Mouse (Mus musculus) G1E (cell line): ENCODE data around the gene Fbxl2. TPM values are rescaled to one million over a fixed set of nuclear protein-coding genes. Genes with fewer than 3 reads are reported as not detected.

Experiments
- ATAC-seq: 2 replicates; pipeline ENCODE4 v1.8.0; 2016; ENCODE audit warnings: mild to moderate bottlenecking; ENCODE audit not compliant: insufficient number of reproducible peaks, poor library complexity, low FRiP score, severe bottlenecking; ENCODE audit errors: extremely low read depth
- DNase-seq: peaks from one replicate; pipeline ENCODE4 v3.0.0; 2012; ENCODE audit warnings: low spot score
- H3K27me3 ChIP-seq: 2 replicates; pipeline ENCODE4 v1.6.1; 2012; ENCODE audit warnings: mild to moderate bottlenecking, low read length, inconsistent platforms; ENCODE audit not compliant: insufficient read depth
- H3K36me3 ChIP-seq: replicated peaks from 2 replicates; pipeline ENCODE3; 2012; ENCODE audit warnings: mild to moderate bottlenecking, inconsistent platforms
- H3K4me1 ChIP-seq: 2 replicates; pipeline ENCODE4 v1.6.1; 2012; ENCODE audit warnings: low read depth, low read length, inconsistent platforms, mixed read lengths; ENCODE audit not compliant: insufficient read depth
- H3K4me3 ChIP-seq: 2 replicates; pipeline ENCODE4 v1.5.1; 2012; ENCODE audit warnings: low read depth, mild to moderate bottlenecking, inconsistent platforms, low read length, moderate library complexity, mixed read lengths
- H3K9me3 ChIP-seq: replicated peaks from 2 replicates; pipeline ENCODE4 v1.6.1; 2012; ENCODE audit warnings: inconsistent platforms
- CTCF ChIP-seq: IDR thresholded peaks from 2 replicates; pipeline ENCODE4 v1.5.1; 2012; ENCODE audit warnings: low read depth, low read length, inconsistent platforms, mixed read lengths
- GATA1 ChIP-seq: IDR thresholded peaks from 2 replicates; pipeline ENCODE4 v1.6.1; 2012; ENCODE audit warnings: borderline replicate concordance, low read length, inconsistent platforms, mixed read lengths
- GATA2 ChIP-seq: IDR thresholded peaks from 2 replicates; pipeline ENCODE4 v1.6.1; 2012; ENCODE audit warnings: low read depth, low read length, inconsistent platforms, borderline replicate concordance
- POLR2AphosphoS5 ChIP-seq: IDR thresholded peaks from 2 replicates; pipeline ENCODE4 v1.6.1; 2012; ENCODE audit warnings: low read depth, low read length, inconsistent platforms; ENCODE audit not compliant: insufficient replicate concordance
- TAL1 ChIP-seq: conservative IDR thresholded peaks from 2 replicates; pipeline ENCODE4 v1.6.1; 2012; ENCODE audit warnings: low read depth, low read length, inconsistent platforms, mixed read lengths
- polyA plus RNA-seq: library from polyadenylated mRNA; stranded (reverse); fragments of >175 nt; gene quantifications from 2 replicates; pipeline ENCODE4 v1.2.3, GENCODE M21; 2012
- total RNA-seq, 2 experiments: library from RNA; stranded (forward) in 1 of 2; stranded (reverse) in 1 of 2; fragments of 200-1000 nt in 1 of 2; fragments of >200 nt in 1 of 2; fragmentation: Nextera tagmentation in 1 of 2; gene quantifications; 2 replicates each; pipeline ENCODE4 v1.2.3; 2014 to 2017

Fbxl2 gene
- total and polyA plus RNA-seq, 3 experiments: 0.12 to 0.38 (median 0.16) TPM

DNA sequence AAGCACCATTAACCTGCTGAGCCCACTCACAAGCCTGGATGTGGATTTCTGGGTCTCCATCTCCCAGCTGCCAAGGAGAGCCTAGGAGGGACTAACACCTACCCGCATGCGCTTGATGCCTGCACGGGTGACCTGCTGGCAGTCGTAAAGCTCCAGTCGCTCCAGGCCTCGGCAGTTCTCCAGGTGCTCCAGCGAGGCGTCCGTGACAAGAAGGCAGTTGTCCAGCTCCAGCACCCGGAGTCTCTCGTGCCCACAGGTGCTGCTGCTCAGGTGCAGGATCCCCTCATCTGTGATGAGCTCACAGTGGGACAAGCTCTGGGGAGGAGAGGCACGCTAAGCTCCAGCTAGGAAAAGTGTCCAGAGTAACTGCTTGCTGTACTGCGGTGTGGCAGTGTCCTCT lies 66.6 kb downstream of the Fbxl2 start:
- Histone ChIP-seq H3K4me1 (peaks cover 42% of the 10 kb centered on the region), H3K36me3 (peaks cover 78% of the 10 kb centered on the region), H3K9me3 (no peaks in the 10 kb centered on the region), H3K4me3 (no peak overlapping the region), H3K27me3 (no peaks in the 10 kb centered on the region)
- no peak for DNase-seq
- no peak for ATAC-seq
- TF ChIP-seq CTCF: no peak
- TF ChIP-seq TAL1: no peak
- TF ChIP-seq GATA2: no peak
- no peak for TF ChIP-seq GATA1
- no peak for TF ChIP-seq POLR2AphosphoS5

GRCm38 (mm10) chr9:113978656-113979055 lies 67.3 kb downstream of the Fbxl2 start:
- TF ChIP-seq TAL1 (no peak), CTCF (no peak), POLR2AphosphoS5 (no peak), GATA1 (no peak), GATA2 (no peak)
- Histone ChIP-seq H3K9me3 (no peaks in the 10 kb centered on the region), H3K27me3 (no peaks in the 10 kb centered on the region), H3K36me3 (peaks cover 85% of the 10 kb centered on the region), H3K4me1 (peaks cover 37% of the 10 kb centered on the region), H3K4me3 (no peak overlapping the region)
- DNase-seq (no peak), ATAC-seq (peak; percentile 37; the same call in 1 of the 2 replicates)

GRCm38 (mm10) chr9:113977225-113977840 lies 68.7 kb downstream of the Fbxl2 start:
- H3K36me3 ChIP-seq: peaks cover 91% of the 10 kb centered on the region
- H3K27me3 ChIP-seq: no peaks in the 10 kb centered on the region
- peaks cover 27% of the 10 kb centered on the region for H3K4me1 ChIP-seq
- H3K9me3 ChIP-seq: no peaks in the 10 kb centered on the region
- ATAC-seq: no peak
- TF ChIP-seq GATA1 (no peak), POLR2AphosphoS5 (no peak), TAL1 (no peak), GATA2 (no peak), CTCF (no peak)
- no peak for DNase-seq
- H3K4me3 ChIP-seq: no peak overlapping the region

DNA sequence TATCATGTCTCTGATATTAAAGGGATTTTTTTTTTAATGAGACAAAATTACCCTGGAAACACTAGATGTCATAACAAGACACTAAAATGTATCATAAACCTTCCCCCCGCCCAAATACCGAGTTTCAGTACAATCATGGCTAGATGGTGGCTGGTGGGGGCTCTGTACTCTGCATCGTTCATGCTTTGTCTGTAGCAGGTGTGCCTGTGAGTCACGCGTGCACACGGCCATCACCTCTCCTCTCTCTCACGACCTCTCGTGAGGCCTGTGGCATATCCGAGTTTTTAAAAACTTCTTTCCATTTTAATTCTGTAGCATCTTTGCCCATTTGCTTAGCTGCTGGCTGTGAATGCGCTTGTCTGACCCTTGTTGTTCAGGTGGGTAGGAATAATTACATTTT lies 69.7 kb downstream of the Fbxl2 start:
- peaks cover 29% of the 10 kb centered on the region for H3K4me1 ChIP-seq
- no peak for TF ChIP-seq TAL1
- no peak for TF ChIP-seq GATA1
- TF ChIP-seq POLR2AphosphoS5: no peak
- ATAC-seq (no peak), DNase-seq (no peak)
- no peaks in the 10 kb centered on the region for H3K27me3 ChIP-seq
- peaks cover 89% of the 10 kb centered on the region for H3K36me3 ChIP-seq
- no peaks in the 10 kb centered on the region for H3K9me3 ChIP-seq
- H3K4me3 ChIP-seq: no peak overlapping the region

GRCm38 (mm10) chr9:113975442-113975841 lies 70.5 kb downstream of the Fbxl2 start:
- peaks cover 93% of the 10 kb centered on the region for H3K36me3 ChIP-seq
- no peak for DNase-seq
- no peaks in the 10 kb centered on the region for H3K9me3 ChIP-seq
- H3K4me3 ChIP-seq: no peak overlapping the region
- no peak for ATAC-seq
- TF ChIP-seq GATA2 (no peak), GATA1 (no peak), CTCF (no peak), POLR2AphosphoS5 (no peak)
- H3K4me1 ChIP-seq: peaks cover 35% of the 10 kb centered on the region
- H3K27me3 ChIP-seq: no peaks in the 10 kb centered on the region

- TF ChIP-seq TAL1: no peak
- no peak for TF ChIP-seq GATA1
- TF ChIP-seq POLR2AphosphoS5: no peak
- TF ChIP-seq CTCF: no peak
- TF ChIP-seq GATA2: no peak
- H3K4me1 ChIP-seq: peaks cover 35% of the 10 kb centered on the region
- ATAC-seq: no peak
- H3K4me3 ChIP-seq: no peak overlapping the region
- DNase-seq: no peak
- H3K9me3 ChIP-seq: no peaks in the 10 kb centered on the region
- H3K27me3 ChIP-seq: no peaks in the 10 kb centered on the region
- H3K36me3 ChIP-seq: peaks cover 93% of the 10 kb centered on the region
These were observed 71.0 kb downstream of the Fbxl2 start for GRCm38 (mm10) chr9:113974945-113975344.

DNA sequence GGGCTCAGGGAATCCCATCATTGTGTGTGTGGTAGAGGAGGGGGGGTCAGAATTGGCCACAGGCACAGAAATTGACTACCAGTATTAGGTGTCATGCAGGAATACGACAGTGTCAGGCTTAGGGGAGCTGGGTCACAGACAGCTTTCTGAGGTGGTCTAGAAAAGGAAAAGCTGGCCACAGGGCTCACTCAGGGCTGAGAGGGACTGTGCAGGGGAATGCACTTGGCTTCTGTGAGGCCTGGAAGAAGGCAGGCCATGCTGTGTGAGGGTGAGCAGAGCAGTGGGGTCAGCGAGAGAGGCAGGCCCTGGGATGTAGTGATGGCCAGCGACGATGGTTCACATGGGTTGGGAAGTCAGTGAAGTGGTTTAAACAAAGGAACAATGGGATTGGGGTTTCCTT lies 72.1 kb downstream of the Fbxl2 start:
- Histone ChIP-seq H3K36me3 (peaks cover 91% of the 10 kb centered on the region), H3K27me3 (no peaks in the 10 kb centered on the region), H3K4me1 (peaks cover 43% of the 10 kb centered on the region), H3K4me3 (no peak overlapping the region), H3K9me3 (no peaks in the 10 kb centered on the region)
- DNase-seq (no peak), ATAC-seq (no peak)
- TF ChIP-seq GATA1 (no peak), CTCF (no peak), POLR2AphosphoS5 (no peak)
